Mouse (Mus musculus) midbrain, postnatal 0 days (tissue): ENCODE data around the gene Spert. TPM values are rescaled to one million over a fixed set of nuclear protein-coding genes. Genes with fewer than 3 reads are reported as not detected.

Experiments
- ATAC-seq: fragments of 200-750 bp; cut with Nextera tagmentation; 2 replicates; pipeline ENCODE4 v1.8.0; 2017; ENCODE audit warnings: moderate number of reproducible peaks, mild to moderate bottlenecking, moderate TSS enrichment, moderate library complexity; ENCODE audit not compliant: low FRiP score
- DNase-seq: peaks from one replicate; pipeline ENCODE4 v3.0.0-alpha.2; 2015; ENCODE audit warnings: low spot score
- H3K27ac ChIP-seq: fragments of 300-500 bp; sonication (generic); 2 replicates; pipeline ENCODE4 v1.5.1; 2014; ENCODE audit warnings: low read depth, mild to moderate bottlenecking, low read length, mixed read lengths
- H3K27me3 ChIP-seq: fragments of 300-500 bp; sonication (generic); 2 replicates; pipeline ENCODE4 v1.6.1; 2014; ENCODE audit warnings: low read length, control low read depth, mixed read lengths; ENCODE audit not compliant: insufficient read depth
- H3K36me3 ChIP-seq: fragments of 300-500 bp; sonication (generic); 2 replicates; pipeline ENCODE4 v1.6.1; 2014; ENCODE audit warnings: low read length, control low read depth, mixed read lengths; ENCODE audit not compliant: insufficient read depth
- H3K4me1 ChIP-seq: fragments of 300-500 bp; sonication (generic); 2 replicates; pipeline ENCODE4 v1.6.1; 2014; ENCODE audit warnings: mild to moderate bottlenecking, control low read depth, antibody characterized with exemption, low read length, mixed read lengths; ENCODE audit not compliant: insufficient read depth
- H3K4me2 ChIP-seq: fragments of 300-500 bp; sonication (generic); 2 replicates; pipeline ENCODE4 v1.6.1; 2014; ENCODE audit warnings: low read depth, mild to moderate bottlenecking, low read length, mixed read lengths; ENCODE audit not compliant: poor library complexity, severe bottlenecking
- H3K4me3 ChIP-seq: fragments of 300-500 bp; sonication (generic); 2 replicates; pipeline ENCODE4 v1.5.1; 2014; ENCODE audit warnings: low read depth, mild to moderate bottlenecking, low read length, moderate library complexity
- H3K9ac ChIP-seq: fragments of 300-500 bp; sonication (generic); replicated peaks from 2 replicates; pipeline ENCODE4 v1.6.1; 2014; ENCODE audit warnings: mild to moderate bottlenecking, low read length, moderate library complexity, mixed read lengths; ENCODE audit not compliant: poor library complexity, severe bottlenecking
- H3K9me3 ChIP-seq: fragments of 300-500 bp; sonication (generic); 2 replicates; pipeline ENCODE4 v1.6.1; 2016; ENCODE audit warnings: low read length, control low read depth
- CTCF ChIP-seq: IDR thresholded peaks from 2 replicates; pipeline ENCODE4 v1.5.1; 2016; ENCODE audit warnings: antibody characterized with exemption, mild to moderate bottlenecking
- WGBS: fragments of 180-500 bp; shearing (Covaris S2); extraction: QIAGEN DNeasy Blood & Tissue Kit; methylation state at CpG from one replicate; pipeline ENCODE4 v1.1.7; 2014; 5-methylcytosine and 5-hydroxymethylcytosine counted together
- polyA plus RNA-seq: library from polyadenylated mRNA; unstranded; fragments of >200 nt; fragmentation: Nextera tagmentation; extraction: Ambion mirVana; gene quantifications from 2 replicates; pipeline ENCODE4 v1.2.1, GENCODE M21; 2015
- total RNA-seq: library from RNA; depleted of rRNA; stranded (reverse); fragments of >200 nt; gene quantifications from 2 replicates; pipeline ENCODE4 v1.2.3, GENCODE M21; 2014

Gene Spert
- total and polyA plus RNA-seq, 2 experiments from 2014 or later: not detected

DNA sequence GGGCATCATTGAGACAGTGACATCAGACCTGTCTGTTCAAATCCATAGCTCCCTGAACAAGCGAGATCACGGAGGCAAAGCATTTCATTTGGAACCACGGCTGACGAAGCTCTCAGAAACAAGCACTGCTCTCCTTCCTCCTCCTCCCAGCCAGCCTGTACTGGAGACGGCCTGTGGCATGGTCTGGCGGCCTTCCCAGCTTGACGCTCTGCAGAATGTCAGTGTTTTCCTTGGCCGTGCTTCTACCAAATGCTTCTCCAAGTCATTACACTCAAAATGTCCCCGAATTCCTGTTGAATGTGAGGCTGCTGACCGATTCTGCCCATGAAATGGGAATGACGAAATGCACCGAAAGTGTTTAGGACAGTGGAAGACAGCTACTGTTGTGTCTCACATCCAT, 42.4 kb upstream of the Spert start:
- Histone ChIP-seq H3K9me3 (no peaks in the 10 kb centered on the region), H3K27ac (no peak overlapping the region), H3K27me3 (no peaks in the 10 kb centered on the region), H3K4me1 (no peaks in the 10 kb centered on the region), H3K4me3 (no peak overlapping the region), H3K4me2 (no peak overlapping the region), H3K9ac (no peak overlapping the region), H3K36me3 (no peaks in the 10 kb centered on the region)
- ATAC-seq (no peak), DNase-seq (peak; percentile 46)
- 72% methylated on average over 12 of the region's 12 CpGs for WGBS
- no peak for TF ChIP-seq CTCF

GRCm38 (mm10) chr14:75628870-75629269, 36.0 kb upstream of the Spert start:
- 93% methylated on average over 8 of the region's 8 CpGs for WGBS
- DNase-seq (no peak), ATAC-seq (no peak)
- no peaks in the 10 kb centered on the region for H3K36me3 ChIP-seq
- H3K27ac ChIP-seq: no peak overlapping the region
- H3K4me3 ChIP-seq: no peak overlapping the region
- H3K4me2 ChIP-seq: no peak overlapping the region
- TF ChIP-seq CTCF: no peak
- no peak overlapping the region for H3K9ac ChIP-seq
- no peaks in the 10 kb centered on the region for H3K9me3 ChIP-seq
- no peaks in the 10 kb centered on the region for H3K4me1 ChIP-seq
- H3K27me3 ChIP-seq: no peaks in the 10 kb centered on the region

GRCm38 (mm10) chr14:75622984-75623383, 30.1 kb upstream of the Spert start:
- no peaks in the 10 kb centered on the region for H3K36me3 ChIP-seq
- no peaks in the 10 kb centered on the region for H3K4me1 ChIP-seq
- 55% methylated on average over 7 of the region's 7 CpGs for WGBS
- ATAC-seq (no peak), DNase-seq (no peak)
- no peaks in the 10 kb centered on the region for H3K9me3 ChIP-seq
- no peaks in the 10 kb centered on the region for H3K27me3 ChIP-seq
- no peak overlapping the region for H3K4me2 ChIP-seq
- H3K9ac ChIP-seq: no peak overlapping the region
- H3K4me3 ChIP-seq: no peak overlapping the region
- H3K27ac ChIP-seq: no peak overlapping the region
- TF ChIP-seq CTCF: no peak

DNA sequence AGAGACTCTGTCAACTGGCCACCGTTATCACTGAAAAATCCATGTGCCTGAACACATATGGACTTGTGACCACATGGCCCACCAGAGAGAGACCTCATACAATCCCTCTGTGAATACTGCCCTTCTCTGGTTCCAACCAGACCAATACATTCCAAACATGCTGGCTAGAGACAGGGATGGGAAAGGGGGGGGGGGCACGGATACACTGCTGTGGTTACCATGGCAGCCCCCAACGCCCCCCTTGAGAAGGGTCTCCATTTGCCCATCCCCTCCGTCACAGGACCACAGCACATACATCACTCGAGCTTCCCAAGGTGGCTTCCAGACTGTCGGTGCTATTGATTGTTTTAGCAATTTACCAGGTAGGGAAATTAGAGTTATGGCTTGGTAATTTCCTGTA, 23.5 kb upstream of the Spert start:
- Histone ChIP-seq H3K4me3 (no peak overlapping the region), H3K27ac (no peak overlapping the region), H3K4me1 (no peaks in the 10 kb centered on the region), H3K4me2 (no peak overlapping the region), H3K9me3 (no peaks in the 10 kb centered on the region), H3K9ac (no peak overlapping the region), H3K36me3 (no peaks in the 10 kb centered on the region), H3K27me3 (no peaks in the 10 kb centered on the region)
- DNase-seq (no peak), ATAC-seq (no peak)
- WGBS: 76% methylated on average over 6 of the region's 6 CpGs
- TF ChIP-seq CTCF: no peak

- Histone ChIP-seq H3K27ac (no peak overlapping the region), H3K27me3 (no peaks in the 10 kb centered on the region), H3K9ac (no peak overlapping the region), H3K9me3 (no peaks in the 10 kb centered on the region), H3K36me3 (no peaks in the 10 kb centered on the region), H3K4me1 (no peaks in the 10 kb centered on the region), H3K4me2 (no peak overlapping the region), H3K4me3 (no peak overlapping the region)
- ATAC-seq: no peak
- WGBS: 94% methylated on average over 2 of the region's 2 CpGs
- TF ChIP-seq CTCF: no peak
- DNase-seq: no peak
Measured at GRCm38 (mm10) chr14:75609176-75609575, 16.3 kb upstream of the Spert start.

DNA sequence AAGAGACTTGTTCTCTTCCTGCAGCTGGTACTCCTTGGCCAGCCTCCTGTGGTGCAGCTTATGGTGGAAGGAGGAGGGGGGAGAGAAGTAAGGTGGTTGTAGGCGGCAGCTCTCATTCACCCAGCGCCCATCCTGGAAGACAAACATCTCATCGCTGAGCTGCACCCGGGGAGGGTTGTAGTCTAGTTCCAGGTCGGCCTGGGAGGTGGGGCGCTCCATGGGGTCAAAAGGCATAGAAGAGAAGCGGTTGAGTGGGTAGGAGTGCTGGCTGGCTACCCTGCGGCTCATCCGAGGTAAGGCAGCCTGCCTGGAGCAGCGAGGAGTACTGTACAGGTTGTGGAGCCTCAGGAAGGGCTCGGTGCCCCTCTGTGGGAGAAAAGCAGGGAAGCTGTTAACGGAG, 9.0 kb downstream of the Spert start:
- Histone ChIP-seq H3K9ac (no peak overlapping the region), H3K4me2 (no peak overlapping the region), H3K9me3 (no peaks in the 10 kb centered on the region), H3K4me1 (no peaks in the 10 kb centered on the region), H3K27ac (no peak overlapping the region), H3K36me3 (no peaks in the 10 kb centered on the region), H3K27me3 (no peaks in the 10 kb centered on the region), H3K4me3 (no peak overlapping the region)
- DNase-seq (no peak), ATAC-seq (no peak)
- WGBS: 86% methylated on average over 12 of the region's 12 CpGs
- no peak for TF ChIP-seq CTCF
